Mouse (Mus musculus): ENCODE data around the gene Hdac11.
"Not testable (repeated sequence)": the region's sequence is repeated elsewhere in the genome, so short reads cannot be mapped to it uniquely, and the experiment has no call there.

Gene Hdac11

DNA sequence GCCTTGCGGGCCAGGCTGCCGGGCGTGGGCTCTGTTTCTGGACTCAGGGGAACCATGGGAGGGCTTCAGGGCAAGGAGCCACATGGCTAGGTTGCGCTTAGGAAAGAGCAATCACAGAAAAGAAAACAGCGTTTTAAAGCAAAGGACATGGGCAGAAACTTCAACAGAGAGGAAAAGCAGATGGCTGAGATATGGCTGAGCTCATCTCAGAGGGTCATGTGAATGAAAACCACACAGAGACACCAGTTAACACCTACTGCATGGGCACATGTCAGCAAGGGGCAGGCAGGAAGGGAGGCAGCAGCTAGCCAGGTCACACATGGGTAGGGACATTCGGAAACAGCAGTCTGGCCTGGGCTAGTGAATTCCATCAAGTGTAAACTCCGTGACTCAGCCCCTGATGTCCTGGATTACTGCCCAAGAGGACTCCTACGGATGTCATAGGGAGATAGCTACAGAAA, 45.4 kb downstream of the Hdac11 start:
- CTCF ChIA-PET = no interaction called here

- CTCF ChIA-PET = no interaction called here
Observed at GRCm38 (mm10) chr6:91202571-91202970, 46.1 kb downstream of the Hdac11 start.

GRCm38 (mm10) chr6:91205346-91205745, 48.9 kb downstream of the Hdac11 start:
- CTCF ChIA-PET = no interaction called here

DNA sequence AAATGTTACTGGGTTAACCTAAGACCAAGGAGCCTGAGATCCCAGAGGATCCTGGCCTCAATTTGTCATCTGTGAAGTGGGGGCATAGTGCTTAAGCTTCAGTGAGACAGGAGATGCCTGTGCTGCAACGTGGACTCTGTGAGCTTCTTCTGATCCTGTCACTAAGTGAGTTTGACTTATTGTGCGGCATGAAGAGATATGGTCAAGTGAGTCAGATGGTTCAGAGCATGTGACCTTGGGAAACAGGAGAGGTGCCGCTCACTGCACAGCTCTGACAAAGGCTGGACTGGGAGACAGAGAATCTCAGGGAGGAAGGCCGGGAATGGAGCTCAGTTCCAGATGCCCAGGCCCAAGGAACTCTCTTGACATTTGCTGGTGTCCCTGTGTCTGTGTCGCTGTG, 49.3 kb downstream of the Hdac11 start:
- CTCF ChIA-PET = no interaction called here

- CTCF ChIA-PET = no interaction called here
Observed at GRCm38 (mm10) chr6:91207491-91207890, 51.0 kb downstream of the Hdac11 start.

DNA sequence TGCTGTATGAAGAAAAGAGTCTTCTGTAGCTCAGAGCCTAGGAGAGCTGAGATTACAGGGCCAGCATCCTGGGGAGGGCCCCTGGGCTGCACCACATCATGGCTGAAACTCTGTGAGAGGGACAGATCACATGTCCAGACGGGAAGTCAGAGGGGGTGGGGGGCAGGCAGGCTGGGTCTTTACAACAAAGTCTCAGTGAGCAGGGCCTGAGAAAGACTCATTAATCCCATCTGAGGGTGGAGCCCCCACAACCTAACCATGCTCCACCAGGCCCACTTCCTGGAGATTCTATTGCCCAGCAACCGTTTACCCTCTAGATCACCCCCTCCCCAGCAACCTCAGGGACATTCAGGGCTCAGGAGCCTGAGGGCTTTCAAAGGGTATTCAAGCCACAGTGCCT, 53.3 kb downstream of the Hdac11 start:
- CTCF ChIA-PET = no interaction called here

DNA sequence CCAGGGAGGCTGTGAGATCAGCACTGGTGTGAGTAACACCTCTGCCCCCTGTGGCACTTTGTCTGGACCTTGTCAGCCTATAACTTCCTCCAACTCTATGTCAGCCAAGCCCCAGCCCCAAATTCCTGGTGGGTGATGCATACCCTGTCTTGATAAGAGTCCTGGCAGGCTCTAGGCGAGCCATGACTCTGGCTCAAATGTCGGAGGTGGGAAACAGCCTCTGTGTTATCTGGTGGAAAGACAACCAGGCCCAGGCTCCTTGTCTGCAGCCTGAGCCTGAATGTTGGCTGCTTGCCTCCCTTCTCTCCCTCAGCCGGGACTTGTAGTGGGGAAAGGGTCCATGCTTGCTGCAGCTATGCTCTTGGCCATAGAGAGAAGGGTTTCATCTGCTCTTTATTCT, 54.4 kb downstream of the Hdac11 start:
- CTCF ChIA-PET = no interaction called here

DNA sequence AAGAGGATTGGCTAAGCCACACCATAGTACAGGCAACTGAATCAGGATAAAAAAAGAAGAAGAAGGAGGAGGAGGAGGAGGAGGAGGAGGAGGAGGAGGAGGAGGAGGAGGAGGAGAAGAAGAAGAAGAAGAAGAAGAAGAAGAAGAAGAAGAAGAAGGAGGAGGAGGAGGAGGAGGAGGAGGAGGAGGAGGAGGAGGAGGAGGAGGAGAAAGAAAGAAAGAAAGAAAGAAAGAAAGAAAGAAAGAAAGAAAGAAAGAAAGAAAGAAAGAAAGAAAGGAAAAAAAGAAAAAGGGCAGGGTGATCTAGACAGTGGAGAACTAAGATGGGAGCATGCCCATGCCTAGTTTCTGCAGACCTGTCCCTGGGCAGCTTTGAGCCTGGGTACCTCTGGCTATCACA, 55.7 kb downstream of the Hdac11 start, which contains the start of gene Fbln2:
Gene Fbln2, plus strand, starts transcription at position 301 of the 400 bp plus-strand sequence.
- CTCF ChIA-PET = not testable (repeated sequence)

GRCm38 (mm10) chr6:91212571-91212970, 56.1 kb downstream of the Hdac11 start:
- CTCF ChIA-PET = no interaction called here

GRCm38 (mm10) chr6:91213287-91214218, 57.1 kb downstream of the Hdac11 start:
- CTCF ChIA-PET = no interaction called here

GRCm38 (mm10) chr6:91215454-91215853, 59.0 kb downstream of the Hdac11 start:
- CTCF ChIA-PET = interaction anchor here (0.6 kb wide), 1 partner anchor 688 kb away, joined by 7 read pairs; no protein-coding TSS in a partner anchor

- CTCF ChIA-PET = no interaction called here
Observed at GRCm38 (mm10) chr6:91218445-91218844, 62.0 kb downstream of the Hdac11 start.

DNA sequence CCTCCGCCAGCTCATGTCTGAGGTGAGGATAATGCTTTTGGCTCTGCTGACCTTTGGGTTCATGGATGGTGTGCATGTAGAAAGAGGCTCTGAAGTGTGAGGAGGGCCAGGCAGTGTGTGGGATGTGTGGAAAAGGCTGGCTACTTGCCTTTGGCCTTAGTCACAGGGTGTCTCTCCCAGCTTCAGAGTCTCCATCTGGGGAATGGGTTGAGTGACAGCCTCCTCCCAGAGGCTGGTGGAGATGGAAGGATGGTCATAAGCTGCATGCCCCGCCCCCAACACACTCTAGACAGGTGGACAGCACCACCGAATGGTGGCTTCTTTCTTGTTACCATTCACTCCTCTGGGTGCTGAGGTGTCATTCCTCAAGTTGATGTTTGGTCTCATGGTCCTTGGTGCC, 62.4 kb downstream of the Hdac11 start:
- CTCF ChIA-PET = no interaction called here

DNA sequence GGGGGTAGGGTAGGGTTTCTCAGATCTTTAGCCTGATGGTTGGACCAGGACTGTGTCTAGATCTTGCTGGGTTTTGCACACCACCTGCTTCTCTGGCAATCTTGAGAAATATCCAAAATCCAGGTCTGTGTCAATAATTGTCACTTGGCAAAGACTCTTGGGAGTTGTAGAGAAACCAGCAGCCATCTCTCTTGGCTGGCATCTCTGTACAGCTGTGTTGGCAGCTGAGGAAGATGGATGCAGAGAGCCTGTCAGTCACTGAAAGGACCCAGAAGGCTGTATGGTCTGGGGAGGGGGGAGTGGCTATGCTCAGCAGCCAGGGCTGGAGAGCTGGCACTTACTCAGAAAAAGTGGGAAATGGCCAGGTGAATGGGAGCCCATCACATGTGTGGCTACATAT, 63.6 kb downstream of the Hdac11 start:
- CTCF ChIA-PET = no interaction called here

DNA sequence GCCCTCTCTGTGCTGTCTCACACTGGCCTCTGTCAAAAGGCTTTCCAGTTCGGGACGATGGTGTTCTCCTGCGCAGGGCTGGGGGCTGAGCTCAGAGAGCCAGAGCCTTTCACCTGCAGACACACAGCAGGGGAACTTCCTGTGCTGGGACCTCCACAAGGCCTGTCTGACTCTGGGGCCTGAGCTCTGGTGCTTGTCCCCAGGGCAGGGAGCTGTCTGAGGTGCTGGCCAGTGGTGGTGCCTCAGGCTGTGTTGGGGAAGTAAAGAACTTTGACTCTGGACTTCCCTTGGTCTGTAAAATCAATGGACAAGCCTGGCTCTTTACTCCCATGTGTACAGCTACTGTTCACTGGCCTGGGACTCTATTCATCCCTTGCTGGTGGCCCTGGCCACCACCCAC, 64.6 kb downstream of the Hdac11 start:
- CTCF ChIA-PET = no interaction called here

GRCm38 (mm10) chr6:91222694-91223346, 66.4 kb downstream of the Hdac11 start:
- CTCF ChIA-PET = no interaction called here

All from spleen, embryonic (tissue).